Mouse (Mus musculus) left cerebral cortex, adult 8-10 months (tissue): ENCODE results near the gene Dpp9. TPM values are rescaled to one million over a fixed set of nuclear protein-coding genes. Genes with fewer than 3 reads are reported as not detected.

ENCODE experiments used
- DNase-seq, 2 experiments: peaks; one replicate each; pipeline ENCODE4 v3.0.0; 2022; ENCODE audit warnings: low spot score in 2 of 2
- microRNA-seq, 2 experiments: library from miRNA; unstranded; fragments of <30 nt; microRNA quantifications; one replicate each; pipeline ENCODE4 v1.2.0; 2022
- total RNA-seq, 4 experiments: library from RNA; stranded (reverse); gene quantifications; 2 replicates each; pipeline ENCODE4 v1.2.4; 2022

Gene Dpp9
- total RNA-seq, 4 experiments from 2014 or later: 56.1 to 61.3 (median 59.8) TPM

- no peak for DNase-seq
These were observed 74.2 kb downstream of the Dpp9 start for GRCm38 (mm10) chr17:56144546-56144945.

GRCm38 (mm10) chr17:56141702-56142605 is 76.8 kb downstream of the Dpp9 start:
- peak in 1 of 2 experiments; percentile 71 for DNase-seq

- peak in 1 of 2 experiments; percentile 76 for DNase-seq
These were observed 78.7 kb downstream of the Dpp9 start, which contains the start of gene Sema6b for GRCm38 (mm10) chr17:56139858-56140595. TSS of gene Sema6b (minus strand) at chr17:56140343.

GRCm38 (mm10) chr17:56139355-56139754 is 79.3 kb downstream of the Dpp9 start:
- DNase-seq: no peak

- no peak for DNase-seq
These were observed 80.7 kb downstream of the Dpp9 start for GRCm38 (mm10) chr17:56137839-56138613.

Small RNA genes within 50 kb of the gene (microRNA-seq; reads per million reads assigned to microRNA genes)
- 0 reads per million in 2 experiments for gene Gm44397
- gene Mir7b: 2,415 to 2,605 reads per million in 2 experiments

Other genes with a start within 250 kb of the Dpp9 start
- gene Shd, start 248.4 kb downstream of the Dpp9 start, total RNA-seq: 10 to 100 TPM; 34.8 to 38.9 (median 37.7) TPM
- 10 to 100 TPM; 73.6 to 91.7 (median 81.2) TPM for gene Fsd1, start 232.4 kb downstream of the Dpp9 start, total RNA-seq
- gene Stap2, start 213.3 kb downstream of the Dpp9 start, total RNA-seq: 1 to 10 TPM; 1.7 to 2.4 (median 2.1) TPM
- gene Mpnd, start 213.2 kb downstream of the Dpp9 start, total RNA-seq: 100 to 1,000 TPM; 107 to 123 (median 117) TPM
- 10 to 100 TPM; 31.2 to 36.7 (median 34.0) TPM for gene Sh3gl1, start 182.3 kb downstream of the Dpp9 start, total RNA-seq
- gene Chaf1a, start 178.5 kb downstream of the Dpp9 start, total RNA-seq: 1 to 10 TPM; 2.6 to 3.5 (median 3.1) TPM
- gene Ubxn6, start 143.9 kb downstream of the Dpp9 start, total RNA-seq: 10 to 100 TPM; 86.2 to 97.2 (median 91.5) TPM
- gene Hdgfl2, start 139.3 kb downstream of the Dpp9 start, total RNA-seq: 100 to 1,000 TPM in 3 of 4 experiments, 10 to 100 TPM in 1; 95.3 to 115 (median 104) TPM
- 10 to 100 TPM in 1 of 4 experiments, 1 to 10 TPM in 3; 4.7 to 14.9 (median 7.5) TPM for gene Plin4, start 109.1 kb downstream of the Dpp9 start, total RNA-seq
- gene Plin5, start 101.3 kb downstream of the Dpp9 start, total RNA-seq: under 1 TPM; 0.81 to 0.96 (median 0.93) TPM
- gene Lrg1, start 96.9 kb downstream of the Dpp9 start, total RNA-seq: 1 to 10 TPM; 1.5 to 3.4 (median 2.0) TPM
- 100 to 1,000 TPM; 116 to 130 (median 121) TPM for gene Sema6b, start 78.6 kb downstream of the Dpp9 start, total RNA-seq
- 1 to 10 TPM; 6.1 to 8.9 (median 7.1) TPM for gene Tnfaip8l1, start 56.4 kb downstream of the Dpp9 start, total RNA-seq
- gene Mydgf, start 35.0 kb downstream of the Dpp9 start, total RNA-seq: 10 to 100 TPM; 36.8 to 38.3 (median 37.5) TPM
- 10 to 100 TPM; 33.1 to 34.5 (median 33.8) TPM for gene Fem1a, start 37.9 kb upstream of the Dpp9 start, total RNA-seq
- 1 to 10 TPM; 5.7 to 8.4 (median 6.5) TPM for gene Ticam1, start 57.9 kb upstream of the Dpp9 start, total RNA-seq
- 10 to 100 TPM; 14.6 to 18.2 (median 15.4) TPM for gene Plin3, start 74.0 kb upstream of the Dpp9 start, total RNA-seq
- not detected for gene Arrdc5, start 81.4 kb upstream of the Dpp9 start, total RNA-seq
- gene Uhrf1, start 84.4 kb upstream of the Dpp9 start, total RNA-seq: 1 to 10 TPM in 2 of 4 experiments, under 1 TPM in 2; 0.80 to 1.8 (median 1.3) TPM
- gene Kdm4b, start 107.2 kb upstream of the Dpp9 start, total RNA-seq: 10 to 100 TPM; 66.4 to 71.0 (median 67.0) TPM